Mouse (Mus musculus) urinary bladder, postnatal 0 days (tissue): ENCODE results near the gene Naa80. TPM values are rescaled to one million over a fixed set of nuclear protein-coding genes. Genes with fewer than 3 reads are reported as not detected.

Experiments
- polyA plus RNA-seq: library from polyadenylated mRNA; unstranded; fragments of >200 nt; fragmentation: Nextera tagmentation; extraction: Ambion mirVana; gene quantifications from 2 replicates; pipeline ENCODE4 v1.2.1, GENCODE M21; 2015

Gene Naa80
- 9.7 and 14.0 TPM in 2 replicates for polyA plus RNA-seq

DNA sequence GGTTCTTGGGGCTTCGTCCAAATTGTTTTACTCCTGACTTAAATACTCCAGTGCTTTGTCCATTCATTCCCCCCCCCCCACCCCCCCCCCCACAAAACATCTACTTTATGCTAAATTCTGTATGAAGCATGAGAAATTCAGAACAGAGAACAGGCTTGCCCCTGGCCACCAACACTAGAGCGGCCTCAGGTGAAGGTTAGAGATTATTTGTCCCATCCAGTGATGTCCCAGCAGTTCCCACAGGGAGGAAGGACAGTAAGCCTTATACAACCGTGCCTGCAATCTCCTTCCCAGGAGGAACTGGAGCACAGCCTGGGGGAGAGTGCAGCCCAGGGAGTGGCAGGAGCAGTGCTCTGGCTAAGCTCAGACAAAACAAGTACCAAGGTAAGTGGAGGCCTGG lies at the start of gene Naa80:
Gene Naa80, plus strand, starts transcription at position 301 of the 400 bp plus-strand sequence.

DNA sequence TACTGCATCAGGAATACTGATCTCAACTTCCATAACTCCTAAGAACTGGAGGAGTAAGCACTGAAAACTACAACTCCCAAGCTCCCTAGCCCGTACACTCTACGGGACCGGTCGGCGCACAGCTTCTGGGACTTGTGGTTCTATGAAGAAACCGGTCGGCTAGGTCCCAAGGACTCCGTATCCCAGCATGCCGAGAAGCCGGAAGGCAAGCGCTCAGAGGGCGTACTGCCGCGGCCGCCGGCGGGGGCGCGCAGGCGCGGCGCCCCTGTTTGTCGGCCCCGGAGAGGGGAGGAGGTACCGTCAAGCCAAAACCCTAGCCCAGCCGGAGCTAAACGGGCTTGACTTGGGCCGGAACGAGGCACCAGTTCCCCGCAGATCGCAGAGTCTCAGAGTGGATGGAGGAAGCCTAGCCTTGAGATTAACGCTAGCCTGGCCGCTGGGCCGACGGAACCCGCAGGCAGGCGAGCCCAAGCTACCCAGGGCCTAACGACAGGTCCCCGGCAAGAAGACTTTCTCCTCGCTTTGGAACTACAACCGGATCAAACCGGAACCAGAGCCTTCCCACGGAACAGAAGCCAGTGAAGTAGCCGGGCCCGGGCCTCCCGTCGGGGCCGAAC lies 44.8 kb upstream of the Naa80 start, which contains the start of gene Tmem115:
Gene Tmem115, plus strand, starts transcription at position 155 of the 617 bp plus-strand sequence.

GRCm38 (mm10) chr9:107541474-107542351 lies 37.0 kb upstream of the Naa80 start, which contains the start of the genes Cyb561d2 and Nprl2:
Cyb561d2 (minus strand) TSS chr9:107542193.
Nprl2 (plus strand) TSS chr9:107542226.

DNA sequence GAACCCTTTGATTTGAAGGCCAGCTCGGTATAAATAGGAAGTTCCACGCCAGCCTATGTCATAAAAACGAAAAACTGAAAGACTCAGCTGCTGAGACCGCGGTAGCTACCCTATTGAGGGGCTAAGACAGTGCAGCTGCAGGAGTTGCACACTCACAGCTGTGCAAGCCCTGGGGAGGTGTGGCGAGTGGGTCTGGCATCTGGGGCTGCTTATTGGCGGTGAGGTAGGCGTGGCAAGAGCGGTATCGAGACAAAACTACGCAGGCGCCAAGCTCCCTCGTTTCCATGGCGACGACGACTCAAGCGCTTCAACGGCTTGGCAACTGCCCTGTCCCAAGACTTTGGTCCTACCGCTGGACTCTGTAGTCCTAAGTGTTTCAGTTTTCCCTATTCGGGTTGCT lies 31.7 kb upstream of the Naa80 start, which contains the start of gene Zmynd10:
Gene Zmynd10, plus strand, starts transcription at position 273 of the 400 bp plus-strand sequence.

DNA sequence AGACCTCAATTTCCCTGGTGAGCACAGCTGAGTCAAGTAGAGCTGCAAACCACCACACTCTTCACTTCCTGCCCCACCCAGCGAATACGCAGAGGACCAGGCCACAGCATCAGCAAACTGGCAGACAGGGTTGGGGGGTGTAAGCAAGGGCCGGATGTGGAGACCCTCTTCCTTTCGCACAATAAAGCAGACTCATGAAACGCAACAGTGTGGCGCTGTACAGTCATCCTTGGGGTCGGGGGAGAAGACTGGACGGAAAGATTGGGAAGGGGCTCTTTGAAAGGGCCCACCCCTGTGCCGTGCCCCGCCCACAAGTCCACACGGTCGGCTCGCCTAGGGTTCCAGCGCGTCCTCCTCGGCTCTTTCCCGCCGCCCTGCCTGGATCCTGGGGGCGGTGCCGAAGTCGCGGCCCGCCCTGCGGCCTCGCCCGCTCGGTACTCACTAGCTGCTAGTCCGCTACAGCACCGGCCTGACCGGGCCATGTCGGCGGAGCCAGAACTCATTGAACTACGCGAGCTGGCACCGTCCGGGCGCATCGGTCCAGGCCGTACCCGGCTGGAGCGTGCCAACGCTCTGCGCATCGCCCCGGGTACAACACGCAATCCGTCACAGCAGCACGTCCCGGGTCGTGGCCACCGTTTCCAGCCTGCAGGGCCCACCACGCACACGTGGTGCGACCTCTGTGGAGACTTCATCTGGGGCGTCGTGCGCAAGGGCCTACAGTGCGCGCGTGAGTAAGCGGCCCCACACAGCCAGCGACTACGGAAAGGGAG lies 27.4 kb upstream of the Naa80 start, which contains the start of gene Rassf1:
Gene Rassf1, plus strand, starts transcription at position 439 of the 773 bp plus-strand sequence.

DNA sequence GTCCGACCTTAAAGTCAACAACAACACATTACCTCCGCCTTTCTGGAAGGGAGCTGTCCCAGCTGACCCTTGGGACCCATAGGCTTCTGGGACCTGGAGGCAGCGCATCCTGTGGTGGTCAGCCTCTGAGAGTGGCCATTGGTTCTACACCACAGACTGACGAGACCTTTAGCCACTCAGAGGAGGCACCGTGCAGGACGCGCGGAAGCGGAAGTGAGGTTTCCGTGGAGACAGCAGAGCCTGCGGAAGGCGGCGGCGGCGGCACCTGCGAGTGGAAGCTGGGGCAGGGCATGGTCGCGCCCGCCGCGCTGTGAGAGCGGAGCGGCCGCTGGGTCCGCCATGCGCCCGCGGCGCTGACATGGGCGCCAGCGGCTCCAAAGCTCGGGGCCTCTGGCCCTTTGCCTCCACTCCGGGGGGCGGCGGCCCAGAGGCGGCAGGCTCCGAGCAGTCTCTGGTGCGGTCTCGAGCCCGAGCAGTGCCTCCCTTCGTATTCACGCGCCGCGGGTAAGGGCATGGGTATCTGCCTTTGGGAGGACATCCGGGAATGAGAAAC lies 15.6 kb upstream of the Naa80 start, which contains the start of gene Tusc2:
Gene Tusc2, plus strand, starts transcription at position 227 of the 553 bp plus-strand sequence.

DNA sequence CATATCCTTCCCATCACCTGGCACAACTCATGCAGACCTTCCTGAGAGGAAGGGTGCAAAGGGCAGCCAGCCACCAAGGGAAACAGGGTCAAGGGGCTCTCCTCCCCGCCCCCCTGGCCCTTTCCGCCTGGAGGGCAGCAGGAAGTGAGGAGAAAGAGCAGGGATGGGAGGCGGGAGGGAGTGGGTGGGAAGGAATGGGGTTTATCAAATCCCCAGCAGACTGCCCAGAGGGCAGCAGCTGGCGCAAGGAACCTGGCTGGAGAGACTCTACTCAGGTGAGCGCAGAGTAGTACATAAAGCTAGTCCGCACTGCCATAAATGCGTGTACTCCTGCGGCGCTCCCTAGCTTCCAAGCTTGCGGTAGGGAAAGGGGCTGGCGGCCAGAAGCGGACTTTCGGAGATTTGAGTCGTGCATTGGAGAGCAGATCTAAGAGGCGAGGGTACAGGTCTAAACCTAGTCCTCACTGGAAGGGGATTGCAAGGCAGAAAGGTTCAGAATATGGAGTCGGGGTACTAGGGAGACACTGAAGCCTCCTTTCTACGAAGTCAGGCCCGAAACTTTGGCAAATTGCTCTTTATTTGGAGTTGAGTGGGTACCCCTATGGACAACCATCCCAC lies 10.9 kb upstream of the Naa80 start, which contains the start of gene Hyal2:
Gene Hyal2, plus strand, starts transcription at position 244 of the 618 bp plus-strand sequence.

DNA sequence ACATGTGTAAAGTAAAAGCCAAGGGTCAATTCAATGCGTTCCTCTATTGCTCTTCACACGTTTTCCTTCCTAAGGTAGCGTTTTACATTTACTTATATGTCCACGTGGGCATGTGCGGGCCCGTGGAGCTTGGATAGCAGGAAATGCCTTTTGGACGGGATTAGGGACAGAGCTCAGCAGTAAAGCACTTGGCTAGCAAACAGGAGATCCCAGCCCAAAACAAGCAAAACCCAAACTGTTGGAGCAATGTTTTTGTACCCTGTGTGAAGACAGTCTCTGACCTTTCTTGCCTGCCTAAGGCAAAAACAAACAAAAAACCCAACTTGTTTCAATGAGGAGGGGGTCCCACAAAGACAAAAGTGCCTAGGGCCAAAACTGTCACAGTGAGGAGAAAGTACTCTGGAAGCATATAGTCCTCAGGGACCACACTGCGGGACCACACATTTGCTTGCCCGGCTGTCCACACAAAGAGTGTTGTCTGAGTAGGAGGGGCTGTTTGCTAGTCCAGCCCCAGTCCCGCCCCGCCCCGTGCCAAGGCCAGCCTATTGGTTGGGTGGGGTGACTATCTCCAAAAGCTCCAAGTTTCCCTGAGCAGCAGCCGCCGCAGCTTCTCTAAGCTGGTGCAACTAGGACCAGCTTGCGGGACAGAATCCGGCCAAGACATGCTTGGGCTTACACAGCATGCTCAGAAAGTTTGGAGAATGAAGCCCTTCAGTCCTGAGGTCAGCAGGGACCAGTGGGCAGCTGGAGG lies 2.2 kb upstream of the Naa80 start, which contains the start of gene Hyal1:
Gene Hyal1, plus strand, starts transcription at position 571 of the 751 bp plus-strand sequence.

DNA sequence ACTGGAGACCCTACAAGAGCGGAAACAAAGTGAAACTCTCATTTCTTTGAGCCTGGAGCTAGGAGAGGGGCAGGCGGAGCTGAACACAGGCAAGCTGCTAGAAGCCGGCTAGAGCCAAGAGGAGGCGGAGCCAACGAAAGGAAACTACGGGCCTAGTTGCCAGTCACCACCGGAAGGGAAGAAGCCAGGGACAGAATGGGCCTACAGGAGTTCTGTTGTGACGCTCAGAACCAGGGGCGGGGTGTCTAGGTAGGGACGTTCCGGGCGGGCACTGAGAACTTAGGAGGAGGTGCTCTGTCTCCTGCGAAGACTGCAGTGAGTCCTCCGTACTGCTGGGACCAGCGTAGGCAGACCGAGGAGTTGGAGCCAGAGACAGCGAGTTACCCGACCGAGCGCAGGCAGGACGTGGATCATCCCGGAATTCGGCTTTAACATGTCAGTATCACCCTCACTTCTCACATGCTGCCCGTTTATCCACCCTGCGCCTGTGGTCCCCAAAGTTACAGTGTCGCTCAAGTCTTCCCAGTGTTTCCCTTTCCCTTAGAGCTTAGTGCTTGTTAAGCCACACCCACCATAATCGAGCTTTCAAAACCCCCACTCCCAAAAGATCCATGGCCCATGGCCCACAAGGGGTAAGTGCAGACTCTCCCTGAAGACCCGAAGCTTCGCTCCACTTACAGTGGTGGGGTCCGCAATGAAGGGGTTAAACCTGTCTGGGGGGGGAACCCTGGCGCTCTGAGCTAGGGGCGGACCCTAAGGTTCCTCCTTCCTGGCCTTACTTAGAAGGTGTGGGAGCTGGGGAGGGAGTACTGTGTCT lies 2.0 kb downstream of the Naa80 start, which contains the start of gene Hyal3:
Gene Hyal3, plus strand, starts transcription at position 318 of the 817 bp plus-strand sequence.

GRCm38 (mm10) chr9:107586974-107587832 lies 8.5 kb downstream of the Naa80 start, which contains the start of gene Ifrd2:
Ifrd2 (plus strand) TSS chr9:107587642.

DNA sequence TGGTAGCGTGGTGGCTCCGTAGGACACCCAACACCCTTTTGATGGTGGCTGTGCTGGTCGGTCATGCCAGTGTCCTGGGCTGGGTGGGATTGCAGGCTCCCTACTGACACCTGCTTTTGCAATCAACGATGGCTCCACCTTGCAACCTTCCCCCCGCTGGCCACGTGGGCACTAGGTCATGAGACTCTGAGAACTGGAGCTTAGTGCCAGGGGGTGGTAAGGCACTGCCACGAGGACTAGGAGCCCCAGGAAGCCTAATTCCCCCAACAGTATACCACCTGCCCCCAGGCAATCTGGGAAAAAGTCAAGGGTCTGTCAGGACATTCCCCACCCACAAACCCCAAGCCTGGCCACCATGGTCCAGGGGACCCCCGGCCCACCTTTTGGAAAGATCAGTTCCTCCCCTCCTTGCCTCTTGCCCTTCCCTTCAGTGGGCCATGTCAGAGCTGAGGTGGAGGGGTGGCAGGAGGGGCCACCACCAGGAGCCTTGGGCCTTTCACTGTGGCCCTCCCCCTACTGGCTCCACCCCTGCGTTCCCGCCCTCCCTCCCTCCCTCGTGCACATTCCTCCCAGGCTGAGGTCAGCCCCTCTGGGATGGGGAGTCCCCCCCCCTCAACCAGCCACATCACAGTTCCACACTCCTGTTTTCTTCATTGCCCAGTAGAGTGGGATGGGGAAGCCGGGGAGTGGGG lies 30.2 kb downstream of the Naa80 start, which contains the start of gene Sema3b:
Gene Sema3b, minus strand, starts transcription at position 489 of the 692 bp plus-strand sequence.

Other genes with a start within 250 kb of the Naa80 start
- 6.3 and 8.1 TPM in 2 replicates for gene Hemk1, start 240.5 kb upstream of the Naa80 start, polyA plus RNA-seq
- 1.5 and 1.7 TPM in 2 replicates for gene 6430571L13Rik, start 238.3 kb upstream of the Naa80 start, polyA plus RNA-seq
- gene Cacna2d2, start 179.3 kb upstream of the Naa80 start, polyA plus RNA-seq = 0.08 and 0.12 TPM in 2 replicates
- 36.6 and 39.3 TPM in 2 replicates for gene Tmem115, start 44.9 kb upstream of the Naa80 start, polyA plus RNA-seq
- gene Cyb561d2, start 36.7 kb upstream of the Naa80 start, polyA plus RNA-seq = 16.3 and 17.5 TPM in 2 replicates
- gene Nprl2, start 36.7 kb upstream of the Naa80 start, polyA plus RNA-seq = 14.7 and 17.2 TPM in 2 replicates
- gene Zmynd10, start 31.6 kb upstream of the Naa80 start, polyA plus RNA-seq = 0.44 and 0.52 TPM in 2 replicates
- gene Rassf1, start 27.3 kb upstream of the Naa80 start, polyA plus RNA-seq = 61.6 and 67.2 TPM in 2 replicates
- 30.8 and 32.6 TPM in 2 replicates for gene Tusc2, start 15.6 kb upstream of the Naa80 start, polyA plus RNA-seq
- 37.4 and 43.1 TPM in 2 replicates for gene Hyal2, start 10.9 kb upstream of the Naa80 start, polyA plus RNA-seq
- 6.4 and 7.9 TPM in 2 replicates for gene Hyal1, start 2.0 kb upstream of the Naa80 start, polyA plus RNA-seq
- 0.60 and 0.61 TPM in 2 replicates for gene Hyal3, start 1.9 kb downstream of the Naa80 start, polyA plus RNA-seq
- 21.9 and 26.4 TPM in 2 replicates for gene Ifrd2, start 8.8 kb downstream of the Naa80 start, polyA plus RNA-seq
- 12.9 and 15.9 TPM in 2 replicates for gene Sema3b, start 30.3 kb downstream of the Naa80 start, polyA plus RNA-seq
- 285 and 303 TPM in 2 replicates for gene Gnai2, start 56.5 kb downstream of the Naa80 start, polyA plus RNA-seq
- 0.16 and 0.34 TPM in 2 replicates for gene Slc38a3, start 90.6 kb downstream of the Naa80 start, polyA plus RNA-seq
- gene Gnat1, start 100.8 kb downstream of the Naa80 start, polyA plus RNA-seq = 0.45 and 0.63 TPM in 2 replicates
- gene Sema3f, start 131.6 kb downstream of the Naa80 start, polyA plus RNA-seq = 10.7 and 12.1 TPM in 2 replicates
- 81.2 and 82.1 TPM in 2 replicates for gene Rbm5, start 192.1 kb downstream of the Naa80 start, polyA plus RNA-seq